Mouse (Mus musculus) E14TG2a.4 (cell line): Measurements from ENCODE around the gene Aff3.

Source experiments
- CTCF ChIP-seq: conservative IDR thresholded peaks from 2 replicates; pipeline ENCODE4 v1.5.1; 2014; ENCODE audit warnings: low read length
- POU5F1 ChIP-seq: IDR thresholded peaks from 2 replicates; pipeline ENCODE4 v1.6.1; 2014; ENCODE audit warnings: low read length, borderline replicate concordance

DNA sequence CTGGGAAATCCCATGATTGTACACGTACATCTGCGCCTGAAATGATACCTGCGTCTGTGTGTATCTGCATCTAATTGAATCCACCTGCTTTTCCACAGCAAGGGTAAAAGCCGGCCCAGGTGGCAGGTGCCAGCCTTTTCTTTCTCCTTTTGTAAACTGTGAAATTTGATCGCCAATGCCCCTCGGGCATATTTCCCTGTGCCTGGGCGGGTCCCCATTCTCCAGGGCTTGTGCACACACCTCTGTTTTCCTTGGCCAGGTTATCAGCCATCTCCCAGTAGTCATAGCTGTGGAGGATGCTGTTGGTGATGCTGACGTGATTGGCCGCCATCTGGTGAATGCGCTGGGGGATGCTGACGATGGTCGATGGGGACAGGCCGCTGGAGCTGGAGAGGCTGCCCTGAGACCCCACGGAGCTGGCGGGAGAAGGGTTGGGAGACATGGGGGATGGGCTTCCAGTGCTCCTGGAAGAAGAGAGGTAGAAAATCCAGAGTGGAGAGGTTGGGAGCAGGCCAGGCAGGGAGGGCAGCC lies 483.7 kb downstream of the Aff3 start:
- TF ChIP-seq CTCF: no peak
- no peak for TF ChIP-seq POU5F1
